Mouse (Mus musculus): Measurements from ENCODE around the gene Mcm7. TPM values are rescaled to one million over a fixed set of nuclear protein-coding genes. Genes with fewer than 3 reads are reported as not detected.
A peak's percentile ranks its signal among the peaks of the same experiment; 100 is the strongest.

The Mcm7 gene
- polyA plus RNA-seq, 1 experiment = 85.3 TPM

GRCm38 (mm10) chr5:138193771-138194727, 21.8 kb upstream of the Mcm7 start, which contains the start of gene Mblac1:
Gene Mblac1, plus strand, starts transcription at chr5:138194314.
- Histone ChIP-seq H3K4me3 (ENCODE audit: insufficient read depth, low read length) (peak within 1 kb of the TSS; percentile 49), H3K27ac (ENCODE audit: insufficient read depth, low read length) (peak within 1 kb of the TSS; percentile 6), H3K4me1 (ENCODE audit: control insufficient read depth, insufficient read depth, low read length) (no peaks in the 10 kb centered on the region)
- no peak for TF ChIP-seq CTCF (IDR thresholded peaks at IDR 0.05; ENCODE audit: borderline replicate concordance, insufficient read depth, low read length)
- peak; percentile 81 for TF ChIP-seq POLR2A (IDR thresholded peaks at IDR 0.05; ENCODE audit: low read depth, low read length)

DNA sequence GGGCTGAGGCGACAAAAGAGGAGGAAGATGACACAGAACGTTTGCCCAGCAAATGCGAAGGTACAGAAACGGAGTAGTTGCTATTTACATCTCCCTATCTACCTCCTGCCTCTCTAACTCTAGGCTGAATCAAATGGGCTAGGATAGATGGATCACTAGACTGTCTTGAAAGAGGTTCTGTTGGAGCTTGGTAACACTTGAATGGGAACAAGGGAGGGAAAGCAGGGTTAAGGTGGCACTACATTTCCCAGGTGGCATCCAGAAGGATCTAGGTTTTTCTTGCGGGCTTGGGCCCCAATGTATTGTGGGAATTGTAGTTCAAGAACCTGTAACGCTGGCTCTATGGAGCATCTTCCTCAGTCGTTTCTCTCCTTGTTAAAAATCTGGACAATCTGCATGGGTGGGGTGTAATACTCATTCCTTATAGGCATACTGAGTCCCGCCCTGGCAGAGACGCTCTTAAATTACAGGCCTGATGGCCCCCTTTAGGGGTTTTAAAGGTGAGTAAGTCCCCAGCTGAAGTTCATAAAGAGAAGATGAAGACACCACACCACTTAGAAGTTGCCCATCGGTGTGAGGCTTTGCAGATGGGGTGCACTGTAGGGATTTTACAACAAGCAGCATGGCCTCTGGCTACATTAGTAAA, 15.6 kb upstream of the Mcm7 start:
- peak overlapping the region; percentile 77 for H3K27ac ChIP-seq (ENCODE audit: insufficient read depth, low read length)
- H3K4me3 ChIP-seq (ENCODE audit: insufficient read depth, low read length) = peak overlapping the region; percentile 93
- H3K4me1 ChIP-seq (ENCODE audit: control insufficient read depth, insufficient read depth, low read length) = peaks cover 3% of the 10 kb centered on the region; the same call in 1 of the 2 replicates
- TF ChIP-seq CTCF (IDR thresholded peaks at IDR 0.05; ENCODE audit: borderline replicate concordance, insufficient read depth, low read length) (no peak), POLR2A (IDR thresholded peaks at IDR 0.05; ENCODE audit: low read depth, low read length) (peak; percentile 44)

DNA sequence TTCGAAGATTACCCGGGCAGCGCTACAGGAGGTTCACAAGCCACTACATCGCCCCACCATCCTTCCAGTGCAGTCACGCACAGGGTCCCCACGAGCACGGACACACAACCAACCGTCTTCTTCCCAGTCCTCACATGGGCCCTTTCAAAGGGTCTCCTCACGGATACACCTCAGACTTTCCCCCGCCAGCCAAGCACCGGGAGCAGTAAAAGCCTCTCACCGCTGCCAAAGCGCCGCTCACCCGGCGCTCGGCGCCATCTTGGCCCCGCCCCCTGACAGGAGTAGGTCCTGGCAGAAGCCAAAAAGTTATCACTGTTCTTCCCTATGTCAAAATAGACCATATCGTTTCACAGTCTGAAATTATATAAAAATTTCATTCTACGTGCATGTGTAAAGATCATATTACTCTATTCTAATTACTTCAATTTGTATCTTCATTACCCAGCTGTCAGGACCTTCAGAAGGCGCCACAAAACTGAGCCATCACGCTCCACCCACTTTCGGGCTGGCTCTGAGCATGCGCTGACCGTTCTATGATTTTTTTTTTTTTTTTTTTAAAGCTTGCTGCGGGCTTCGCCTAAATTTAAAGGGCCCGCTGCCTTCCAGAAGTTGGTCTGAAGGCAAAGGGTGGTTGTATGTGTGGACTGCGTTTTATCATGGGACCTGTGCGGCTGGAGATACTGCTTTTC, 14.9 kb upstream of the Mcm7 start, which contains the start of the genes Taf6 and Cnpy4:
TSS of gene Taf6 (minus strand) at position 502 of the 689 bp plus-strand sequence.
TSS of gene Cnpy4 (plus strand) at position 536 of the 689 bp plus-strand sequence.
- Histone ChIP-seq H3K27ac (ENCODE audit: insufficient read depth, low read length) (peak within 1 kb of the TSS; percentile 77), H3K4me1 (ENCODE audit: control insufficient read depth, insufficient read depth, low read length) (peaks cover 3% of the 10 kb centered on the region; the same call in 1 of the 2 replicates), H3K4me3 (ENCODE audit: insufficient read depth, low read length) (peak within 1 kb of the TSS; percentile 93)
- TF ChIP-seq CTCF (IDR thresholded peaks at IDR 0.05; ENCODE audit: borderline replicate concordance, insufficient read depth, low read length) (no peak), POLR2A (IDR thresholded peaks at IDR 0.05; ENCODE audit: low read depth, low read length) (peak; percentile 97)

DNA sequence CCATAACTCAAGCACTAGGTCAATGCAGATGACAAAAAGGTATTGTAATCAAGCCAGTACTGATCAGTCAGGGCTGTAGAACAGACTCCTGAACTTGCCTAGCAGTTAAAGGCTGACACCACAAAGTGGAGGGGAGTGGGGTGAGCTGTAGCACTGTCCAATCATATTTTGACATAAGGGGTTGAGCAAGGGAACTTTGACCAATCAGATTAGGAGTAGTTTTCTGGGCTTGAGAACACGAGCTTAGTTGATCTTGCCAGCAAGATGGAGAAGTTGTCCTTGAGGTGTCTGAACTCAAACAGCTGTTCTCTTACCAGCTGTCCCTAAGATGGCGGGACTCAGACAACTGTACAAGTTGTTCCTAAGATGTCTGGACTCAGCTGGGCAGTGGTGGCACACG, 995 bp upstream of the Mcm7 start:
- Histone ChIP-seq H3K27ac (ENCODE audit: insufficient read depth, low read length) (no peak overlapping the region), H3K4me1 (ENCODE audit: control insufficient read depth, insufficient read depth, low read length) (no peaks in the 10 kb centered on the region), H3K4me3 (ENCODE audit: insufficient read depth, low read length) (no peak overlapping the region)
- no peak for TF ChIP-seq POLR2A (IDR thresholded peaks at IDR 0.05; ENCODE audit: low read depth, low read length)
- no peak for TF ChIP-seq CTCF (IDR thresholded peaks at IDR 0.05; ENCODE audit: borderline replicate concordance, insufficient read depth, low read length)

- no peaks in the 10 kb centered on the region for H3K4me1 ChIP-seq (ENCODE audit: control insufficient read depth, insufficient read depth, low read length)
- peak overlapping the region; percentile 94 for H3K4me3 ChIP-seq (ENCODE audit: insufficient read depth, low read length)
- peak; percentile 65 for TF ChIP-seq POLR2A (IDR thresholded peaks at IDR 0.05; ENCODE audit: low read depth, low read length)
- no peak for TF ChIP-seq CTCF (IDR thresholded peaks at IDR 0.05; ENCODE audit: borderline replicate concordance, insufficient read depth, low read length)
- H3K27ac ChIP-seq (ENCODE audit: insufficient read depth, low read length) = peak overlapping the region; percentile 36
Observed at GRCm38 (mm10) chr5:138170936-138171561, 1.2 kb downstream of the Mcm7 start.

GRCm38 (mm10) chr5:138165594-138165993, 6.6 kb downstream of the Mcm7 start:
- Histone ChIP-seq H3K4me3 (ENCODE audit: insufficient read depth, low read length) (no peak overlapping the region), H3K27ac (ENCODE audit: insufficient read depth, low read length) (peak overlapping the region; percentile 74; the same call in 1 of the 2 replicates), H3K4me1 (ENCODE audit: control insufficient read depth, insufficient read depth, low read length) (peaks cover 8% of the 10 kb centered on the region; the same call in 1 of the 2 replicates)
- TF ChIP-seq CTCF (IDR thresholded peaks at IDR 0.05; ENCODE audit: borderline replicate concordance, insufficient read depth, low read length) (no peak), POLR2A (IDR thresholded peaks at IDR 0.05; ENCODE audit: low read depth, low read length) (peak; percentile 25; the same call in 1 of the 2 replicates)

- Histone ChIP-seq H3K27ac (ENCODE audit: insufficient read depth, low read length) (no peak overlapping the region), H3K4me3 (ENCODE audit: insufficient read depth, low read length) (no peak overlapping the region), H3K4me1 (ENCODE audit: control insufficient read depth, insufficient read depth, low read length) (peaks cover 8% of the 10 kb centered on the region; the same call in 1 of the 2 replicates)
- TF ChIP-seq CTCF (IDR thresholded peaks at IDR 0.05; ENCODE audit: borderline replicate concordance, insufficient read depth, low read length) (no peak), POLR2A (IDR thresholded peaks at IDR 0.05; ENCODE audit: low read depth, low read length) (0 out of 2 replicates have a peak, but pooled peaks have one; percentile 4)
Observed at GRCm38 (mm10) chr5:138163610-138164009, 8.6 kb downstream of the Mcm7 start.

- no peak overlapping the region for H3K4me3 ChIP-seq (ENCODE audit: insufficient read depth, low read length)
- TF ChIP-seq CTCF (IDR thresholded peaks at IDR 0.05; ENCODE audit: borderline replicate concordance, insufficient read depth, low read length) (no peak), POLR2A (IDR thresholded peaks at IDR 0.05; ENCODE audit: low read depth, low read length) (no peak)
- H3K4me1 ChIP-seq (ENCODE audit: control insufficient read depth, insufficient read depth, low read length) = peaks cover 8% of the 10 kb centered on the region; the same call in 1 of the 2 replicates
- no peak overlapping the region for H3K27ac ChIP-seq (ENCODE audit: insufficient read depth, low read length)
Observed at GRCm38 (mm10) chr5:138163046-138163445, 9.2 kb downstream of the Mcm7 start.
